Mouse (Mus musculus) ES-E14 (cell line): ENCODE measurements around the gene Cic. TPM values are rescaled to one million over a fixed set of nuclear protein-coding genes. Genes with fewer than 3 reads are reported as not detected.

Experiments used
- DNase-seq: peaks from one replicate; pipeline ENCODE4 v3.0.0-alpha.2; 2013; ENCODE audit warnings: low read depth, low spot score
- H3K27ac ChIP-seq: 2 replicates; pipeline ENCODE4 v1.5.1; 2012; ENCODE audit warnings: low read depth, mild to moderate bottlenecking, low read length, moderate library complexity, mixed read lengths; ENCODE audit not compliant: poor library complexity, insufficient read depth, severe bottlenecking
- H3K36me3 ChIP-seq: 2 replicates; pipeline ENCODE4 v1.6.1; 2012; ENCODE audit warnings: mild to moderate bottlenecking, low read length, moderate library complexity, mixed read lengths; ENCODE audit not compliant: control insufficient read depth, poor library complexity, insufficient read depth, severe bottlenecking
- H3K4me1 ChIP-seq, 2 experiments: fragments of 150-350 bp in 1 of 2; sonication (generic) in 1 of 2; 2 replicates each; pipeline ENCODE4 v1.6.1; 2012; ENCODE audit warnings: low read length in 2 of 2, mild to moderate bottlenecking in 1 of 2, mixed read lengths in 1 of 2; ENCODE audit not compliant: control insufficient read depth in 2 of 2, insufficient read depth in 2 of 2, poor library complexity in 1 of 2
- H3K4me3 ChIP-seq, 2 experiments: fragments of 150-350 bp in 1 of 2; sonication (generic) in 1 of 2; 2 replicates each; pipeline ENCODE4 v1.5.1; 2012; ENCODE audit warnings: low read length in 2 of 2, low read depth in 1 of 2, mild to moderate bottlenecking in 1 of 2, mixed read lengths in 1 of 2; ENCODE audit not compliant: insufficient read depth in 1 of 2, poor library complexity in 1 of 2, severe bottlenecking in 1 of 2
- H3K9ac ChIP-seq: 2 replicates; pipeline ENCODE4 v1.6.1; 2012; ENCODE audit warnings: low read depth, mild to moderate bottlenecking, low read length, mixed read lengths; ENCODE audit not compliant: poor library complexity, insufficient read depth, severe bottlenecking
- H3K9me3 ChIP-seq: fragments of 150-350 bp; sonication (generic); 2 replicates; pipeline ENCODE4 v1.6.1; 2012; ENCODE audit warnings: low read depth, mild to moderate bottlenecking, low read length; ENCODE audit not compliant: control insufficient read depth, insufficient read depth
- CHD2 ChIP-seq: IDR thresholded peaks from 2 replicates; pipeline ENCODE4 v1.6.1; 2014; ENCODE audit warnings: mild to moderate bottlenecking, low read depth, low read length, inconsistent platforms
- HCFC1 ChIP-seq: IDR thresholded peaks from 2 replicates; pipeline ENCODE4 v1.6.1; 2012; ENCODE audit warnings: low read length, inconsistent platforms, borderline replicate concordance; ENCODE audit not compliant: insufficient read depth
- MAFK ChIP-seq: IDR thresholded peaks from 2 replicates; pipeline ENCODE4 v1.6.1; 2014; ENCODE audit warnings: mild to moderate bottlenecking, low read depth, low read length, inconsistent platforms; ENCODE audit not compliant: insufficient read depth
- ZC3H11A ChIP-seq: IDR thresholded peaks from 2 replicates; pipeline ENCODE4 v1.6.1; 2012; ENCODE audit warnings: low read depth, mild to moderate bottlenecking, inconsistent platforms, low read length, borderline replicate concordance
- ZNF384 ChIP-seq: IDR thresholded peaks from 2 replicates; pipeline ENCODE4 v1.6.1; 2012; ENCODE audit warnings: low read depth, low read length, inconsistent platforms
- in situ Hi-C, 2 experiments: fragments of 600-800 bp; cut with MboI; formaldehyde crosslinking; loops; one replicate each; pipeline ENCODE4 v1.15.1; 2025; ENCODE audit warnings: low sequenced_read_pairs in 2 of 2, inconsistent platforms in 1 of 2; ENCODE audit not compliant: unreplicated experiment in 2 of 2
- total RNA-seq: library from RNA; depleted of rRNA; stranded (reverse); fragments of 300-350 nt; gene quantifications from 2 replicates; pipeline ENCODE4 v1.2.3, GENCODE M21; 2012

Cic gene
- total RNA-seq, 1 experiment, result 72.4 TPM

DNA sequence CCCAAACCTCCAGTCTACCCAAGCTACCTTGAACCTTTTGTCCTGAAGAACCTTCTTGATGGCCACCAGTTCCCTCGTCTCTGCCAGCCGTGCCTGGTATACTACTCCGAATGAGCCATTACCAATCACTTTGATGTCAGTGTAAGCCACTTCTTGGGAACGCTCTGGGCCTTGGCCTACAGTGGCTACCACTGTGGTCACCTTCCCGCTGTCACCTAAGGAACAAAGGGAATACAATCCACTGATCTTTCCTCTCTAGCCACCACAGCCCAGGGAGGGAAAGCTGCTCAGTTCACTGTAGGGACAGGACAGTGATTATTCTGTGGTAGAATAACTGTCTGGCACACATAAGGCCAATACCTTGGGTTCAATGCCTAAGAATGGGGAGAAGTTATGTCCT is 32.0 kb upstream of the Cic start:
- H3K4me3 ChIP-seq, result no peak overlapping the region
- in situ Hi-C loops, result no loop called here

DNA sequence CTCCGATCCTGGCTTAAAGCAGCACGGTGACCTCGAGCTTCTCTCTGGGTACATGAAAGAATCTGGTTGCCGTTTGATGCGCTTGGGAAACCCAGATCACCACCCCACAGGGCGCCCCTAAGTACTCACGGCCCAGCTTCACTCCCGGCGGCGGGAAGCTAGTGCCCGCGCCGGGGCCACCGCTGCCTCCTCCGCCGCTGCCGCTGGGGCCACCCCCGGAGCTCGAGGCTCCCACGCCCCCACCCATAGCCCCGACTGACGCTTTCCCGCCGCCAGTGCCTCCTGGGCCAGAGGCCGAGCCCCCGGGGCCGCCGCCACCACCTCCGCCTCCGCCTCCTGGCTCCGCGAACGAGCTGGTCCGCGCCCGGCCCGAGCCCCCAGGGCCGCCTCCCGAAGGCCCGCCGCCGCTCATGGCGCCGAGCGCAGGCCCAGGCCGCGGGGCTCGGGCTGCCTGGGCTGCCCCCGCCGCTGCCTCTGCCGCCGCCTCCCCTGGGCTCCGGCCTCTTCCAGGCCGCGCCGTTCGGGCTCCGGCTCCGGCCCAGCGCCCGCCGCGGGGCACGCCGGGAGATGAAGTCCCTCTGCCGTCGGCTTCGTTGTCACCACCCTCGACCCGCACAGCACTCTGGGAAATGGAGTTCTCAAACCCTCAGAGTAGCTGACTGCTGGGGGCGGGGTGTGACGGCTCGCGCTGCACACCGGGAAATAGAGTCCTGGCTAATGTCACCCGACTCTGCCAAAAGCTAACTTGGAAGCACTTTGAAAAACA is 30.1 kb upstream of the Cic start, which contains the start of gene Gsk3a:
Gene Gsk3a (minus strand): TSS at position 603 of the 766 bp plus-strand sequence.
- H3K27ac ChIP-seq, result peak within 1 kb of the TSS; percentile 65
- in situ Hi-C loops, result no loop called here
- H3K36me3 ChIP-seq, result peaks cover 25% of the 10 kb centered on the region

More for the DNA sequence above, 32.0 kb upstream of the Cic start:
- Histone ChIP-seq H3K36me3 (peaks cover 39% of the 10 kb centered on the region), H3K9ac (no peak overlapping the region), H3K27ac (no peak overlapping the region), H3K9me3 (no peaks in the 10 kb centered on the region), H3K4me1 (peaks cover 4% of the 10 kb centered on the region in 2 experiments; a peak in 2 of 4 replicates)
- no peak for DNase-seq
- TF ChIP-seq MAFK (no peak), CHD2 (no peak), ZC3H11A (no peak), HCFC1 (no peak), ZNF384 (no peak)

DNA sequence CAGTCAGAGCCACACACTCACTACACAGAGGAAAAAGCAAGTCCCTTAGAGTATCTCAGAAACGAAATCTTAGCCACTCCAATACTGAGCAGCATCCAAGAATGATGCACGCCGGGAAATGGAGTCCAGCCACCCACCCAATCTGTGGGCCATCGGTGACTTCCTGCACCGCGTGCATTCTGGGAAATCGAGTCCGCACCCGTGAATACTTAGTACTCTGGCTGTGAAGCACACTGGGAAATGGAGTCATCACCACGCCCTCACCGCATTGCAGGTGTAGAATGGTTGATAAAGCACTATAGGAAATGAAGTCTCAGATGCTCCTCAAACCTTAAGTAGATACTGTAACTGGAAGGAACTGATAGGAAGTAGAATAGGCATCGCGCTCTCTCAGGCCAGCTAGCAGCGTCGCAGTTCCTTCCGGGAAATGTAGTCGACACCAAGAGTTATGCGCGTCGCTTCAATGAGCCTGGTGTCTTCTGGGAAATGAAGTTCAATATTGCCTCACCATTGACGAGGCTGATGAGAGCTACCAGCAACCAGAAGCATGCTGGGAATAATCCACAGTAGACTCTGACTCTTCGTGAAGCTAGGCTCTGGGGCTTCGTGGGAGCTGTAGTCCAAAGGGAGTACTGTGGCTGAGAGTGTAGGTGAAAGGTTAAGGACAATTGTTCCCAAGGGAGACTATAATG is 29.3 kb upstream of the Cic start:
- Histone ChIP-seq H3K36me3 (peaks cover 26% of the 10 kb centered on the region), H3K9ac (peak overlapping the region; percentile 45; the same call in 1 of the 2 replicates)

More for the DNA sequence above, 30.1 kb upstream of the Cic start, which contains the start of gene Gsk3a:
- Histone ChIP-seq H3K4me3 (peak within 1 kb of the TSS; percentile 83 to 99), H3K9ac (peak within 1 kb of the TSS; percentile 99), H3K9me3 (no peaks in the 10 kb centered on the region), H3K4me1 (peaks cover 2 to 4% of the 10 kb centered on the region in 2 experiments; a peak in 3 of 4 replicates)
- DNase-seq, result peak; percentile 94
- TF ChIP-seq MAFK (no peak), ZNF384 (no peak), CHD2 (no peak), ZC3H11A (no peak), HCFC1 (no peak)

GRCm38 (mm10) chr7:25238829-25239623 is 28.5 kb upstream of the Cic start:
- Histone ChIP-seq H3K27ac (no peak overlapping the region), H3K9ac (peak overlapping the region; percentile 22; the same call in 1 of the 2 replicates), H3K36me3 (peaks cover 22% of the 10 kb centered on the region), H3K9me3 (no peaks in the 10 kb centered on the region), H3K4me1 (peaks cover 4 to 11% of the 10 kb centered on the region in 2 experiments; a peak in 3 of 4 replicates), H3K4me3 (peak overlapping the region; percentile 31 to 83)
- DNase-seq, result no peak
- TF ChIP-seq ZNF384, result no peak
- no peak for TF ChIP-seq MAFK
- no peak for TF ChIP-seq CHD2
- TF ChIP-seq ZC3H11A, result no peak
- peak; percentile 92 for TF ChIP-seq HCFC1
- in situ Hi-C loops, result no loop called here

More for the DNA sequence above, 29.3 kb upstream of the Cic start:
- Histone ChIP-seq H3K4me3 (peak overlapping the region; percentile 83 to 99), H3K4me1 (peaks cover 4 to 7% of the 10 kb centered on the region in 2 experiments; a peak in 3 of 4 replicates), H3K9me3 (no peaks in the 10 kb centered on the region), H3K27ac (no peak overlapping the region; the same call in 1 of the 2 replicates)
- DNase-seq, result peak; percentile 92
- no peak for TF ChIP-seq ZNF384
- TF ChIP-seq ZC3H11A, result no peak
- no peak for TF ChIP-seq MAFK
- TF ChIP-seq HCFC1, result peak; percentile 90
- 0 out of 2 replicates have a peak, but pooled peaks have one; percentile 21 for TF ChIP-seq CHD2
- in situ Hi-C loops, result no loop called here
